Mouse (Mus musculus) ES-E14 (cell line): Measurements from ENCODE around the gene S100a4. TPM values are rescaled to one million over a fixed set of nuclear protein-coding genes. Genes with fewer than 3 reads are reported as not detected.

Experiments used
- DNase-seq: peaks from one replicate; pipeline ENCODE4 v3.0.0-alpha.2; 2013; ENCODE audit warnings: low read depth, low spot score
- H3K27ac ChIP-seq: 2 replicates; pipeline ENCODE4 v1.5.1; 2012; ENCODE audit warnings: low read depth, mild to moderate bottlenecking, low read length, moderate library complexity, mixed read lengths; ENCODE audit not compliant: poor library complexity, insufficient read depth, severe bottlenecking
- H3K36me3 ChIP-seq: 2 replicates; pipeline ENCODE4 v1.6.1; 2012; ENCODE audit warnings: mild to moderate bottlenecking, low read length, moderate library complexity, mixed read lengths; ENCODE audit not compliant: control insufficient read depth, poor library complexity, insufficient read depth, severe bottlenecking
- H3K4me1 ChIP-seq, 2 experiments: fragments of 150-350 bp in 1 of 2; sonication (generic) in 1 of 2; 2 replicates each; pipeline ENCODE4 v1.6.1; 2012; ENCODE audit warnings: low read length in 2 of 2, mild to moderate bottlenecking in 1 of 2, mixed read lengths in 1 of 2; ENCODE audit not compliant: control insufficient read depth in 2 of 2, insufficient read depth in 2 of 2, poor library complexity in 1 of 2
- H3K4me3 ChIP-seq, 2 experiments: fragments of 150-350 bp in 1 of 2; sonication (generic) in 1 of 2; 2 replicates each; pipeline ENCODE4 v1.5.1; 2012; ENCODE audit warnings: low read length in 2 of 2, low read depth in 1 of 2, mild to moderate bottlenecking in 1 of 2, mixed read lengths in 1 of 2; ENCODE audit not compliant: insufficient read depth in 1 of 2, poor library complexity in 1 of 2, severe bottlenecking in 1 of 2
- H3K9ac ChIP-seq: 2 replicates; pipeline ENCODE4 v1.6.1; 2012; ENCODE audit warnings: low read depth, mild to moderate bottlenecking, low read length, mixed read lengths; ENCODE audit not compliant: poor library complexity, insufficient read depth, severe bottlenecking
- H3K9me3 ChIP-seq: fragments of 150-350 bp; sonication (generic); 2 replicates; pipeline ENCODE4 v1.6.1; 2012; ENCODE audit warnings: low read depth, mild to moderate bottlenecking, low read length; ENCODE audit not compliant: control insufficient read depth, insufficient read depth
- CHD2 ChIP-seq: IDR thresholded peaks from 2 replicates; pipeline ENCODE4 v1.6.1; 2014; ENCODE audit warnings: mild to moderate bottlenecking, low read depth, low read length, inconsistent platforms
- HCFC1 ChIP-seq: IDR thresholded peaks from 2 replicates; pipeline ENCODE4 v1.6.1; 2012; ENCODE audit warnings: low read length, inconsistent platforms, borderline replicate concordance; ENCODE audit not compliant: insufficient read depth
- MAFK ChIP-seq: IDR thresholded peaks from 2 replicates; pipeline ENCODE4 v1.6.1; 2014; ENCODE audit warnings: mild to moderate bottlenecking, low read depth, low read length, inconsistent platforms; ENCODE audit not compliant: insufficient read depth
- ZC3H11A ChIP-seq: IDR thresholded peaks from 2 replicates; pipeline ENCODE4 v1.6.1; 2012; ENCODE audit warnings: low read depth, mild to moderate bottlenecking, inconsistent platforms, low read length, borderline replicate concordance
- ZNF384 ChIP-seq: IDR thresholded peaks from 2 replicates; pipeline ENCODE4 v1.6.1; 2012; ENCODE audit warnings: low read depth, low read length, inconsistent platforms
- in situ Hi-C, 2 experiments: fragments of 600-800 bp; cut with MboI; formaldehyde crosslinking; loops; one replicate each; pipeline ENCODE4 v1.15.1; 2025; ENCODE audit warnings: low sequenced_read_pairs in 2 of 2, inconsistent platforms in 1 of 2; ENCODE audit not compliant: unreplicated experiment in 2 of 2
- total RNA-seq: library from RNA; depleted of rRNA; stranded (reverse); fragments of 300-350 nt; gene quantifications from 2 replicates; pipeline ENCODE4 v1.2.3, GENCODE M21; 2012

The S100a4 gene
- total RNA-seq, 1 experiment, result 6.9 TPM

GRCm38 (mm10) chr3:90600458-90601195, 2.9 kb upstream of the S100a4 start:
- in situ Hi-C loops, result no loop called here
- no peak overlapping the region for H3K27ac ChIP-seq
- no peak for DNase-seq
- H3K36me3 ChIP-seq, result no peaks in the 10 kb centered on the region
- H3K9me3 ChIP-seq, result no peaks in the 10 kb centered on the region
- no peak overlapping the region for H3K9ac ChIP-seq
- TF ChIP-seq MAFK, result no peak
- no peak for TF ChIP-seq HCFC1
- no peak for TF ChIP-seq ZC3H11A
- no peak for TF ChIP-seq ZNF384
- TF ChIP-seq CHD2, result no peak
- no peak overlapping the region for H3K4me3 ChIP-seq
- H3K4me1 ChIP-seq, result no peaks in the 10 kb centered on the region

DNA sequence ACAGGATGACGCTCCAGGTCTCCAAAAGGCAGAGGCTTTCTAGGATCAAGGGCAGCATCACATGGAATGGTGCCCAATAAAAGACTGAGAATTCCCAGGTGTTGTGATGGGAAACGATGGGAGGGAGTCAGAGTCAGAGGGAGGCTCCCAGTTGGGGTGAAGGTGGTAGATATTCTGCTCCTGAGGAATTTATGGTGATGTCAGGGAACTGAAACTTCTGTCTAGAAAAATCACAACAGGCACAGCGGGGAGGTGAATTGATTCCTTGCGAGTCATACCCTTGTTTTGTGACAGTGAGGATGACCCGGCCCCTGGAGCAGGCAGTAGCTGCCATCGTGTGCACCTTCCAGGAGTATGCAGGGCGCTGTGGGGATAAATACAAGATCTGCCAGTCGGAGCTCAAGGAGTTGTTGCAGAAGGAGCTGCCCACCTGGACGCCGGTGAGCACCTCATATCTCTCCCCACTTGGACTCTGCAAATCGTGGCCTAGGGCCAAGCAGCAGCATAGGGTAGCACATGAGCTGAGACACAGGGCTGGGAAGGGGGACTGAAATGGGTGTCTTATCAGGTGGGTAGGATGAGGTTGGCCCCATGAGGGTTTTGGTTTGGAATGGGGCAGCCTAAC, 2.0 kb upstream of the S100a4 start, which contains the start of gene Gm42674:
Gene Gm42674 (plus strand): TSS at position 419 of the 625 bp plus-strand sequence.
- no peaks in the 10 kb centered on the region for H3K4me1 ChIP-seq
- TF ChIP-seq ZC3H11A (no peak), CHD2 (no peak), MAFK (no peak), ZNF384 (no peak), HCFC1 (no peak)
- H3K36me3 ChIP-seq, result no peaks in the 10 kb centered on the region
- H3K9me3 ChIP-seq, result no peaks in the 10 kb centered on the region
- no peak within 1 kb of the TSS for H3K9ac ChIP-seq
- H3K27ac ChIP-seq, result no peak within 1 kb of the TSS
- in situ Hi-C loops, result no loop called here
- no peak for DNase-seq
- H3K4me3 ChIP-seq, result no peak within 1 kb of the TSS

DNA sequence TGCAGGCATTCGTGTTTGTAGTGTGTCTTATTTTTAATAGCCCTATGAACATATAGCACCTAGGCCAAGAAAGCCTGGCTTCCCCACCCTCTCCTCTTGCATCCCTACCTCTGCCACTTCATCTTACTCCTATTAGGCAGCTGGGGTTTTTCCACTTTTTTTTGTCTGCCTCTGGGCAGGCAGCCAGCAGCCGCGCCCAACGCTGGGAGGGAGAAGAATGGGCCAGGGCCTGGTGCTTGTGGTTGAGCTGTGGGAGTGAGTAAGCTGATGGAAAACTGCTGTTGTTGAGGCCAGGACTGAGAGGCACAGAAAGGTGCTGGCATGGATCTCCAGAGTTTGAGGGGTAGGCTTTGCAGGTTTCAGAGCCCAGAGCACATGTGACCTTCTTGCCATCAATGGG, 845 bp downstream of the S100a4 start:
- H3K9me3 ChIP-seq, result no peaks in the 10 kb centered on the region
- H3K4me3 ChIP-seq, result no peak overlapping the region
- H3K27ac ChIP-seq, result no peak overlapping the region
- no peaks in the 10 kb centered on the region for H3K36me3 ChIP-seq
- TF ChIP-seq MAFK (no peak), ZNF384 (no peak), HCFC1 (no peak), CHD2 (no peak), ZC3H11A (no peak)
- no peaks in the 10 kb centered on the region for H3K4me1 ChIP-seq
- in situ Hi-C loops, result no loop called here
- no peak for DNase-seq
- no peak overlapping the region for H3K9ac ChIP-seq

GRCm38 (mm10) chr3:90605049-90605448, 1.5 kb downstream of the S100a4 start:
- H3K27ac ChIP-seq, result no peak overlapping the region
- TF ChIP-seq ZC3H11A, result no peak
- TF ChIP-seq MAFK, result no peak
- TF ChIP-seq HCFC1, result no peak
- no peak for TF ChIP-seq CHD2
- TF ChIP-seq ZNF384, result no peak
- no peaks in the 10 kb centered on the region for H3K9me3 ChIP-seq
- no peak overlapping the region for H3K9ac ChIP-seq
- H3K4me1 ChIP-seq, result no peaks in the 10 kb centered on the region
- no peak overlapping the region for H3K4me3 ChIP-seq
- H3K36me3 ChIP-seq, result no peaks in the 10 kb centered on the region
- in situ Hi-C loops, result no loop called here
- no peak for DNase-seq
